Mouse (Mus musculus) midbrain, postnatal 0 days (tissue): ENCODE results near the gene Cnnm3. TPM values are rescaled to one million over a fixed set of nuclear protein-coding genes. Genes with fewer than 3 reads are reported as not detected.

Experiments
- ATAC-seq: fragments of 200-750 bp; cut with Nextera tagmentation; 2 replicates; pipeline ENCODE4 v1.8.0; 2017; ENCODE audit warnings: moderate number of reproducible peaks, mild to moderate bottlenecking, moderate TSS enrichment, moderate library complexity; ENCODE audit not compliant: low FRiP score
- DNase-seq: peaks from one replicate; pipeline ENCODE4 v3.0.0-alpha.2; 2015; ENCODE audit warnings: low spot score
- H3K27ac ChIP-seq: fragments of 300-500 bp; sonication (generic); 2 replicates; pipeline ENCODE4 v1.5.1; 2014; ENCODE audit warnings: low read depth, mild to moderate bottlenecking, low read length, mixed read lengths
- H3K27me3 ChIP-seq: fragments of 300-500 bp; sonication (generic); 2 replicates; pipeline ENCODE4 v1.6.1; 2014; ENCODE audit warnings: low read length, control low read depth, mixed read lengths; ENCODE audit not compliant: insufficient read depth
- H3K36me3 ChIP-seq: fragments of 300-500 bp; sonication (generic); 2 replicates; pipeline ENCODE4 v1.6.1; 2014; ENCODE audit warnings: low read length, control low read depth, mixed read lengths; ENCODE audit not compliant: insufficient read depth
- H3K4me1 ChIP-seq: fragments of 300-500 bp; sonication (generic); 2 replicates; pipeline ENCODE4 v1.6.1; 2014; ENCODE audit warnings: mild to moderate bottlenecking, control low read depth, antibody characterized with exemption, low read length, mixed read lengths; ENCODE audit not compliant: insufficient read depth
- H3K4me2 ChIP-seq: fragments of 300-500 bp; sonication (generic); 2 replicates; pipeline ENCODE4 v1.6.1; 2014; ENCODE audit warnings: low read depth, mild to moderate bottlenecking, low read length, mixed read lengths; ENCODE audit not compliant: poor library complexity, severe bottlenecking
- H3K4me3 ChIP-seq: fragments of 300-500 bp; sonication (generic); 2 replicates; pipeline ENCODE4 v1.5.1; 2014; ENCODE audit warnings: low read depth, mild to moderate bottlenecking, low read length, moderate library complexity
- H3K9ac ChIP-seq: fragments of 300-500 bp; sonication (generic); replicated peaks from 2 replicates; pipeline ENCODE4 v1.6.1; 2014; ENCODE audit warnings: mild to moderate bottlenecking, low read length, moderate library complexity, mixed read lengths; ENCODE audit not compliant: poor library complexity, severe bottlenecking
- H3K9me3 ChIP-seq: fragments of 300-500 bp; sonication (generic); 2 replicates; pipeline ENCODE4 v1.6.1; 2016; ENCODE audit warnings: low read length, control low read depth
- CTCF ChIP-seq: IDR thresholded peaks from 2 replicates; pipeline ENCODE4 v1.5.1; 2016; ENCODE audit warnings: antibody characterized with exemption, mild to moderate bottlenecking
- WGBS: fragments of 180-500 bp; shearing (Covaris S2); extraction: QIAGEN DNeasy Blood & Tissue Kit; methylation state at CpG from one replicate; pipeline ENCODE4 v1.1.7; 2014; 5-methylcytosine and 5-hydroxymethylcytosine counted together
- polyA plus RNA-seq: library from polyadenylated mRNA; unstranded; fragments of >200 nt; fragmentation: Nextera tagmentation; extraction: Ambion mirVana; gene quantifications from 2 replicates; pipeline ENCODE4 v1.2.1, GENCODE M21; 2015
- total RNA-seq: library from RNA; depleted of rRNA; stranded (reverse); fragments of >200 nt; gene quantifications from 2 replicates; pipeline ENCODE4 v1.2.3, GENCODE M21; 2014

Cnnm3 gene
- total and polyA plus RNA-seq, 2 experiments from 2014 or later: 5.2 to 32.9 TPM

DNA sequence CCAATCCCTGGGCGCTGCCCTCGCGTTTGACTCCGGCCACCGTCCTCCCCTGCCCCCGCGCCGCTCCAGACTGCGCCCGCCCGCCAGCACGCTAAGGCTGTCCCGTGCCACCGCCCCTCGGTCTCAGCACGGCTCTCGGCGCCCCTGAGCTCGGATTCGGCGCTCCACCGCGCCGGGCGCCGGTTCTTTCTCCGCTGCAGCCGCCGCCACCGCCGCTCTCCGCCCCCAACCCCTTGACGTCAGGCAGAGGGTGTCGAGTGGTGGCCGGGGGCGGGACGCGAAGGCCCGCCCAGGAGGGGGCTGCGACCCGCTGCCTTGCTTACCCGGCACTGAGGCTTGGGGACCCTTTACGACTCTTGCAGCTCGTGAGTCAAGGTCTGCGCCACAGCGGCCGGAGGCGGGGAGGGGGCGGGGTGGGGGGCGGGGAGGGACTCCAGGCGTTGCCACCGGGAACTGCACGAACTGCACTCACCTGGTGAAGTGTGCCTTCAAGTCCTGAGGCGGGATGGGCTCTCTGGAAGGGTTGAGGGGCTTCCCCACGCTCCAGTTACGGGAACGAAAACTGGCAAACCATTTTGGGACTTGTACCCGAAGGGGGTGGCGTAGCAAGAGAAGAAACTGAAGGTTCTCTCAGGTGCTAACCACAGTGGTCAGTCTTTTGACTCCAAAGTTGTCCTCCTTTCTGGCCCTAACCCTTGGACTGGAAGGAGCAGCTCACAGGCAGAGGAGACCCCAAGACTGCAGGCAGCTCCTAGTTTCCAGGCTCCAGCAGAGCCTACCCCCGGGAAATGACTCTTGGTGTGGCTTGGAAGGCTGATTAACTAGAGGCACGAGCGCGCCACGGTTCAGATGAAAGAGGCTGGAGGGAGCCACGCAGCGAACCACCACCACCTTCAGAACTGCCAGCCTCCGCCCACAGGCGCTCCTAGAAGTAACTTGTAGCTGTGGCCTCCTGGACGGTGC, 46.6 kb downstream of the Cnnm3 start, which contains the start of gene Sema4c:
TSS of gene Sema4c (minus strand) at position 319 of the 963 bp plus-strand sequence.
- no peak for TF ChIP-seq CTCF
- H3K4me3 ChIP-seq: peak within 1 kb of the TSS; percentile 94
- peaks cover 19% of the 10 kb centered on the region; the same call in 1 of the 2 replicates for H3K4me1 ChIP-seq
- under 1% methylated on average over 58 of the region's 69 CpGs for WGBS
- peak within 1 kb of the TSS; percentile 93 for H3K27ac ChIP-seq
- peak within 1 kb of the TSS; percentile 96 for H3K4me2 ChIP-seq
- H3K36me3 ChIP-seq: peaks cover 20% of the 10 kb centered on the region
- H3K9ac ChIP-seq: peak within 1 kb of the TSS; percentile 97
- H3K9me3 ChIP-seq: no peaks in the 10 kb centered on the region
- DNase-seq: peak; percentile 78
- peak; percentile 48 for ATAC-seq
- H3K27me3 ChIP-seq: no peaks in the 10 kb centered on the region

DNA sequence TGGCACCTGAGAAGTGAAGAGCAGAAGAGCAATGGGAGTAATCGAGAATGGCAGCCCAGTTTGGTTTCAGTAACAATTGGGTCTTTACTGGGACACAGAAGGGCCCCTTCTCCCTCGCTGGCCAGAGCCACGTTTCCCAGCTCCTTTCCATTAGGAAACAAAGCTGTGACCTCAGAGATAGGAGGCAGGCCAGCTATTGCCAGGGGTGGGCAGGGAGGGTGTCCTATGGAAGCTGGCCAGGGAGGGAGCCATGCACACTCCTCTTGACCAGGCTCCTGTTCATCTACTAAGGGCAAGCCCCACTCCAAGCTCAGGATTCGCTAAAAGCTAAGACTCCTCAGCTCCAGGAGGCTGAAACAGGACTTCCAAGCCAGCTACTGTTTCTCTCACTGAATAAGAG, 47.6 kb downstream of the Cnnm3 start:
- Histone ChIP-seq H3K27ac (no peak overlapping the region), H3K4me3 (no peak overlapping the region), H3K27me3 (no peaks in the 10 kb centered on the region), H3K4me2 (no peak overlapping the region), H3K36me3 (peaks cover 10% of the 10 kb centered on the region), H3K9me3 (no peaks in the 10 kb centered on the region), H3K4me1 (peaks cover 19% of the 10 kb centered on the region; the same call in 1 of the 2 replicates), H3K9ac (no peak overlapping the region)
- ATAC-seq: no peak
- WGBS: 5% methylated on average over 4 of the region's 4 CpGs
- TF ChIP-seq CTCF: no peak
- DNase-seq: no peak

DNA sequence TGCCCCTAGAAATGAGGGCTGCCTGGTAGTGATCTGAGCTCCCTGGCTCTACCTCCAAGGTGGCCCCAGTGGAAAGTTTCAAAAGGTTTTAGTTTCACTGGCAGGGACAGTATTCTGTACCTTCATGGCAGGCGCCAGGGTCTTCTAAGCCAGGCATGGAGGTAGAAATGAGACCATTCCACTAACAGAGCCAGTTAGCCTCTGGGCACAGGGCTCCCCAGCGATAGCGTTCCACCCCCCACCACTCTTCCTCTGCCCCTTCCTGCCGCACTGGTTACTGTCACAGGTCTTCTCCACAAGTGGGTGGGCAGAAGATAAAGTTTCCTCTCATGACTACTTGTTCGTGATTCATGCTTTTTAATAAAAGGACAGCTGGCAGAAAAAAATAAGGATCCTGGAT, 48.2 kb downstream of the Cnnm3 start:
- H3K9ac ChIP-seq: no peak overlapping the region
- no peaks in the 10 kb centered on the region for H3K9me3 ChIP-seq
- peaks cover 5% of the 10 kb centered on the region; the same call in 1 of the 2 replicates for H3K36me3 ChIP-seq
- DNase-seq: no peak
- no peak overlapping the region for H3K4me3 ChIP-seq
- H3K27ac ChIP-seq: no peak overlapping the region
- H3K4me2 ChIP-seq: no peak overlapping the region
- no peaks in the 10 kb centered on the region for H3K27me3 ChIP-seq
- TF ChIP-seq CTCF: no peak
- H3K4me1 ChIP-seq: peaks cover 16% of the 10 kb centered on the region; the same call in 1 of the 2 replicates
- ATAC-seq: no peak
- 76% methylated on average over 5 of the region's 5 CpGs for WGBS

DNA sequence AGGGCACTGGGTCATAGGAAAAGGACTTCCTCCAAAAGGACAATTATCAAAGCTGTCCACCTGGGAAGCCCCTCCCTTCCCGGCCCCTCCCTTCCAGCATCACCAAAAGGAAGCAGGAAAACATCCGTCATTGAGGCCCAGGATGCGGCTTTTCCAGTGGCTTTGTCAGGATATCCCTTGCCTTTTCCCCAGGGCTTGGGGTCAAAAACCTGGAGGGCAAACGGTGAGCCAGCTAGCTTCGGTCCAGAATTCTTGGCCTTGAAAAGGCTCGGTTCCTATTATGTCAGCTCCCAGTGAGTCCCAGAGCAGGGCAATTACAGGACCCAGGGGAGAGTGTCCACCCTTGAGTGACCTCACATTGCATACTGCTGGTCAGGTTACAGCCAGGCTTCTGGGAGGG, 49.2 kb downstream of the Cnnm3 start:
- Histone ChIP-seq H3K27ac (no peak overlapping the region), H3K4me1 (peaks cover 6% of the 10 kb centered on the region; the same call in 1 of the 2 replicates), H3K4me3 (no peak overlapping the region), H3K36me3 (no peaks in the 10 kb centered on the region), H3K4me2 (no peak overlapping the region), H3K9me3 (no peaks in the 10 kb centered on the region), H3K27me3 (no peaks in the 10 kb centered on the region), H3K9ac (no peak overlapping the region)
- 69% methylated on average over 6 of the region's 6 CpGs for WGBS
- DNase-seq (no peak), ATAC-seq (no peak)
- no peak for TF ChIP-seq CTCF

DNA sequence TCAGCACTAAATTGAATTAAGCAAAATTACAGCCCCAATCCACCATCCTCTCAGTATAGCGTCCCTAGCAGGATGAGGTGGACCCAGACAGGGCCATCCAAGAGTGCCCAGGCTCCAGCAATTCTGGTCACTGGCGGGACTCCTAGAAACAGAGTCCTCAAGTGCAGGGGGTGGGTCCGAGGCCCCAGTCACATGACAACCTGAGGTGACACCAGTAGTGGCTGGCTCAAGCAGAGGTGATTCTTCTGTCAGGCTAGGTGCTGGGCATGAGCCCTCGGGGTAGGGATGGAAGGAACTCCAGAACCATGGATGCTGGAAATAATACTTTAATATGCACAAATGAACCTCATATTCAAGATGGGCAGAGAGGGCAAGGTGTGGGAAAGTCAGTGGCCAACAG, 50.7 kb downstream of the Cnnm3 start:
- no peak for DNase-seq
- TF ChIP-seq CTCF: no peak
- Histone ChIP-seq H3K4me2 (no peak overlapping the region), H3K27me3 (no peaks in the 10 kb centered on the region), H3K9me3 (no peaks in the 10 kb centered on the region), H3K4me1 (peaks cover 6% of the 10 kb centered on the region; the same call in 1 of the 2 replicates), H3K9ac (no peak overlapping the region), H3K4me3 (no peak overlapping the region), H3K27ac (no peak overlapping the region), H3K36me3 (no peaks in the 10 kb centered on the region)
- WGBS: 75% methylated on average over 4 of the region's 4 CpGs
- no peak for ATAC-seq

DNA sequence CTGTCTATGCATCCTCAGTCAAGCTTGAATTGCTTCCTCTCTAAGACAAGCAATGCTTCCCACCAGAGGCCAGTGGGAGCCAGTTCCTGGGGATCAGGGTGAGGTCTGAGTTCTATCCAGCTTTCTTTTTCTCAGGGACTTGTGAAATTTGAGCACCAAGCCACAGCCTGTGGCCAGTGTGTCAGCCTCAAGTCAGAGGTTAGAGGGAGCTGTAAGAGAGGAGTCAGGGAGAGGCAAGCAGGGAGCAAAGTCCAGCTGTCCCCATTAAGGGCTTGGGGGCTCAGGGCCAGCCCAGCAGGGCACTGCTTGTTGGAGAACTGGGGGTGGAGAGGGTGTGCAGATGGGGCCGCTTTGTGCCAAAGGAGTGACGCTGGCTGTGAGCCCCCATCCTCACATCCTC, 51.5 kb downstream of the Cnnm3 start:
- Histone ChIP-seq H3K4me3 (no peak overlapping the region), H3K4me1 (peaks cover 6% of the 10 kb centered on the region; the same call in 1 of the 2 replicates), H3K9ac (no peak overlapping the region), H3K4me2 (no peak overlapping the region), H3K36me3 (no peaks in the 10 kb centered on the region), H3K27me3 (no peaks in the 10 kb centered on the region), H3K9me3 (no peaks in the 10 kb centered on the region), H3K27ac (no peak overlapping the region)
- ATAC-seq (no peak), DNase-seq (no peak)
- WGBS: 93% methylated on average over 2 of the region's 2 CpGs
- TF ChIP-seq CTCF: no peak
